Comparison of ENCODE assay signal across 18 mouse cellular contexts in genomic region chr16:92930103-92930502, GRCm38 (mm10).
DNase-seq lines count a peak whose midpoint lies in the region; ATAC-seq lines count a peak whose summit lies in the region.
"Had no signal": no experiment of that assay in that cellular context is flagged by ENCODE, and none has a peak within 500 bp of the region (broad histone marks: within the 10 kb centered on the region; RNA-seq: fewer than 3 reads in every experiment).

No protein-coding gene starts in this region.

- ATAC-seq in megakaryocyte progenitor cell, adult 5-6 weeks (replicated peaks; ENCODE audit: poor library complexity), result no peak
- ATAC-seq: activated CD4-positive, CD25-positive, alpha-beta regulatory T cell, adult 4 months; forebrain, embryonic 14.5 days; forebrain, postnatal 0 days; intestine, postnatal 0 days had no signal

- peak; percentile 27 for DNase-seq in adrenal gland, adult 2 months
- DNase-seq in adrenal gland, postnatal 4 days (ENCODE audit: low spot score in 2 of 2), result no peak
- peak; percentile 88 for DNase-seq in 3134 (ENCODE audit: extremely low read depth, insufficient read length, low spot score)
- peak; percentile 96 for DNase-seq in Muller cell, postnatal 12 days (ENCODE audit: inconsistent ontology term)
- peak; percentile 74 for DNase-seq in fibroblast of lung, adult 2 months (ENCODE audit: low read depth)
- DNase-seq in embryo, embryonic 11 days, result no peak
- DNase-seq in frontal cortex, postnatal 10 days (ENCODE audit: low spot score in 2 of 2), result no peak
- DNase-seq: adrenal gland, postnatal 14 days; cerebellum, adult 11-12 months; cerebellum, adult 8-10 months; cerebellum, postnatal 10 days; cerebellum, postnatal 36 days; forebrain, postnatal 0 days; heart, adult 11 months had no signal

Comparison
In these comparisons a context has a peak if more than half of its experiments do, and no peak if none do; other contexts are left out.
1. DNase-seq: peak in adrenal gland, adult 2 months (single experiment), 3134 (single experiment), Muller cell, postnatal 12 days (single experiment) and fibroblast of lung, adult 2 months (single experiment); none in adrenal gland, postnatal 4 days (0 of 2), embryo, embryonic 11 days (single experiment) and frontal cortex, postnatal 10 days (0 of 2).